Mouse (Mus musculus) neural tube, embryonic 13.5 days (tissue): ENCODE measurements around the gene Sars. TPM values are rescaled to one million over a fixed set of nuclear protein-coding genes. Genes with fewer than 3 reads are reported as not detected.
A peak's percentile ranks its signal among the peaks of the same experiment; 100 is the strongest.

Experiments
- ATAC-seq: fragments of 200-750 bp; cut with Nextera tagmentation; 2 replicates; pipeline ENCODE4 v1.8.0; 2017; ENCODE audit warnings: low read depth, mild to moderate bottlenecking, moderate TSS enrichment, moderate library complexity
- H3K27ac ChIP-seq: fragments of 300-500 bp; sonication (generic); replicated peaks from 2 replicates; pipeline ENCODE4 v1.5.1; 2015; ENCODE audit warnings: moderate library complexity, mild to moderate bottlenecking, inconsistent platforms
- H3K27me3 ChIP-seq: fragments of 300-500 bp; sonication (generic); 2 replicates; pipeline ENCODE4 v1.6.1; 2015; ENCODE audit warnings: mild to moderate bottlenecking, inconsistent platforms
- H3K36me3 ChIP-seq: fragments of 300-500 bp; sonication (generic); 2 replicates; pipeline ENCODE4 v1.6.1; 2015; ENCODE audit warnings: mild to moderate bottlenecking, inconsistent platforms
- H3K4me1 ChIP-seq: fragments of 300-500 bp; sonication (generic); replicated peaks from 2 replicates; pipeline ENCODE4 v1.6.1; 2015; ENCODE audit warnings: inconsistent platforms
- H3K4me2 ChIP-seq: fragments of 300-500 bp; sonication (generic); 2 replicates; pipeline ENCODE4 v1.6.1; 2015; ENCODE audit warnings: inconsistent platforms, mild to moderate bottlenecking, moderate library complexity
- H3K4me3 ChIP-seq: fragments of 300-500 bp; sonication (generic); 2 replicates; pipeline ENCODE4 v1.5.1; 2015; ENCODE audit warnings: mild to moderate bottlenecking, inconsistent platforms
- H3K9ac ChIP-seq: fragments of 300-500 bp; sonication (generic); 2 replicates; pipeline ENCODE4 v1.6.1; 2015; ENCODE audit warnings: moderate library complexity, mild to moderate bottlenecking, inconsistent platforms
- H3K9me3 ChIP-seq: fragments of 300-500 bp; sonication (generic); 2 replicates; pipeline ENCODE4 v1.6.1; 2016; ENCODE audit warnings: inconsistent platforms
- WGBS: fragments of 180-500 bp; shearing (Covaris S2); methylation state at CpG from one replicate; pipeline ENCODE4 v1.1.7; 2015; 5-methylcytosine and 5-hydroxymethylcytosine counted together
- polyA plus RNA-seq: library from polyadenylated mRNA; unstranded; fragments of >200 nt; fragmentation: Nextera tagmentation; extraction: Ambion mirVana; gene quantifications from 2 replicates; pipeline ENCODE4 v1.2.1, GENCODE M21; 2015

Gene Sars
- polyA plus RNA-seq, 1 experiment from 2014 or later: 210 TPM

DNA sequence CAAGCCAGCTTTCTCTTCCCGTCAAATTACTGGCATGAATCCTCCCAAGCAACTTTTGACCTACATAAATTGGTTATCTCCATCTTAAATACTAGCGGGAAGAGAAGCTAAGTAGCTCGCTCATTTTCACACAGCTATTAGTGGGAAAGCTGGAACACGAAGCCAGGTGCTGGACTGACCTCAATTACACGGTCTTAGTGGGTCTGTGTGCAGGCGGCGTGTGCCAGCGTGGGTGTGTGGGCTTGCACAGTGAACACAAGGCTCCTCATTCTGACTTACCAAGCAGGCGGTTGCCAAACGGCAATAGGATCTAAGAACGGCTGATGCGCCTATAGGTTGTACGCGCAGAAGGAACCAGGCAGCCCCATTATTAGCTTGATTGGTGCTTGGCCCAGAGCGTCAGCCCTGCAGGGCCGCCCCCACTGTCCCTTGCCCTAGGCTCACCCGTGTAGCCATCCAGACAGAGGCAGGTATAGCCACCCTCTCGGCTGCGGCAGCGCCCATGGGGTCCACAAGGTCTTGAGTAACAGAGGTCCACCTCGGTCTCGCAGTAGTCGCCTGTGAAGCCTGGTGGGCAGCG, 38.6 kb downstream of the Sars start:
- H3K9ac ChIP-seq: peak overlapping the region; percentile 41; the same call in 1 of the 2 replicates
- peaks cover 84% of the 10 kb centered on the region for H3K4me1 ChIP-seq
- H3K9me3 ChIP-seq: no peaks in the 10 kb centered on the region
- peaks cover 64% of the 10 kb centered on the region for H3K36me3 ChIP-seq
- H3K27me3 ChIP-seq: no peaks in the 10 kb centered on the region
- no peak overlapping the region for H3K4me3 ChIP-seq
- no peak for ATAC-seq
- peak overlapping the region; percentile 74 for H3K27ac ChIP-seq
- H3K4me2 ChIP-seq: peak overlapping the region; percentile 20; the same call in 1 of the 2 replicates
- 62% methylated on average over 24 of the region's 24 CpGs for WGBS

DNA sequence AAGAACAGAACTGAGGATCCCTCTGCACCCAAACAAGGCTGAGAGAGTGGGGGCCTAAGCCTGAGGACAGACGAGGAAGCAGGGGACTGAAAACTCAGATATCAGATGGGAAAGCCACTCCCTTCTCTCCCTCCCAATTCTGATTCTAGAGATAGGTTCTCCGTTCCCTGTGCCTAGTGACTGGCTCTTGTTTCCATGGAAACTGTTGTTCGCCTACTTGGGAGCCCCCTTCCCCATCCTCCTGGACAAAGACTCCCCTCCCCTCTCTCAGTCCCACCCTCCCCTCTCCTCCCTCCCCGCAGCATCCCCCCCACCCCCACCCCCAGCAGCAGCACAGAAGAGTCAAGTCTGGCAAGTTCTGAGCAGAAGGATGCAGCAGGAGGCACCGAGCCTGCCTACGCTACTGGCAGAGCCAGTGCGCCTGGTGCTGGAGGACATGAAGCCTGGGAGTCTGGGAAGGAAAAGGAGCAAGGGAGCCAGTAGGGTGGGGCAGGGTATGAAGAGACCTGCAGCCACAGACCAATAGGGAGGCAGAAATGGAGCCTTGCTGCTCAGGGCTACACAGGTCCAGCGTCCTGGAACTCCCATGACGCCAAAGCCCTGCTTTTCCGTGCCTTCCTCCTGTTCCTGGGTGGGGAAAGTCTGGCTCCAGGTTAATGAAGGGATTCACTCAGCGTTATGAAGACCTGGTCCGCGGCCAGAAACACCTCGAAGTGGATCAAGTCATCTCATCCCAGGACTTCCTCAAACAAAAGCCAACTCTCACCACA, 39.3 kb downstream of the Sars start:
- peaks cover 77% of the 10 kb centered on the region for H3K4me1 ChIP-seq
- 34% methylated on average over 14 of the region's 14 CpGs for WGBS
- peaks cover 70% of the 10 kb centered on the region for H3K36me3 ChIP-seq
- H3K4me2 ChIP-seq: peak overlapping the region; percentile 20; the same call in 1 of the 2 replicates
- peak overlapping the region; percentile 74 for H3K27ac ChIP-seq
- no peaks in the 10 kb centered on the region for H3K9me3 ChIP-seq
- H3K4me3 ChIP-seq: no peak overlapping the region
- peak overlapping the region; percentile 41; the same call in 1 of the 2 replicates for H3K9ac ChIP-seq
- no peak for ATAC-seq
- H3K27me3 ChIP-seq: no peaks in the 10 kb centered on the region

GRCm38 (mm10) chr3:108402528-108402920, 42.5 kb downstream of the Sars start:
- Histone ChIP-seq H3K36me3 (peaks cover 96% of the 10 kb centered on the region), H3K9me3 (no peaks in the 10 kb centered on the region), H3K27ac (peak overlapping the region; percentile 67), H3K4me3 (no peak overlapping the region), H3K4me2 (no peak overlapping the region), H3K27me3 (no peaks in the 10 kb centered on the region), H3K9ac (no peak overlapping the region), H3K4me1 (peaks cover 45% of the 10 kb centered on the region)
- 81% methylated on average over 15 of the region's 15 CpGs for WGBS
- ATAC-seq: peak; percentile 5; the same call in 1 of the 2 replicates

DNA sequence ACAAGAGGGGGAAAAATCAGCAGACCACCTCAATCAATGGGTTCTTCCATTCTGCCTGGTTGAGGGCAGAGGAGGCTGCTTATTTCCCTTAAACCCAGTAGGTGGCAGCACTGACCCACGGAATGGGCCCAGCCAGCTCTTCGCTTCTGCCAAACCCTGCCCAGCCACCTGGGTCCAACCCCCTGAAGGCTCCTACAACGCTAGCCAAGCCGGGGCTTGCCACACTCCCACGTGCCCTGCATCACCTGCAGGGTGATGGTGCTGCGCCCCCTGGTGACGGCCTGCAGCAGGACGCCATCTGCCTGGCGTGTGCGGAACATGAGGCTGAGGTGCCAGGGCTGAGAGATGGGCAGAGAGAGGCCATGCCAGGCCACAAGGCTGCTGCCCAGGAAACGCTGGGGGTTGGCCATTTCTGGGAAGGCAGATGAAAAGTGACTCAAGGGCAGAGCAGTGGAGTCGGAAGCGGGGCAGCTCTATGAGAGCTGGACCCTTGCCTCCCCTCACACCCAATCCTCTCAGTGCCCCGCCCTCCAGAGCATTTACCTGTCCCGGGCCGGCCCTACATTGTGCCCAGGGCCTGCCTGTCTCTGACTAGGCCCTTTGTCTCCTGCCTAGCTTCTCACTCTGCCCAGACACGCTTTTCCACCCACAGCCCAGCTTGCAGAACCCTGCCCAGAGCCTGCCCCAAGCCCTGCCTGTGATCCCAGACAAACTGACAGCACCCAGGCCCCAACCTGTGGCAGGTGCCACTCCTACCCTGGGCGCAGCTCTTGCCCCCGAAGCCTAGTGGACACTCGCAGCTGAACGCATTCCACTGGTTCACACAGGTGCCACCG, 43.1 kb downstream of the Sars start:
- Histone ChIP-seq H3K4me1 (peaks cover 39% of the 10 kb centered on the region), H3K27me3 (no peaks in the 10 kb centered on the region), H3K4me3 (no peak overlapping the region), H3K27ac (peak overlapping the region; percentile 67), H3K9ac (no peak overlapping the region), H3K4me2 (no peak overlapping the region), H3K36me3 (peaks cover 97% of the 10 kb centered on the region), H3K9me3 (no peaks in the 10 kb centered on the region)
- 35% methylated on average over 22 of the region's 22 CpGs for WGBS
- peak; percentile 88 for ATAC-seq

GRCm38 (mm10) chr3:108400442-108400841, 44.6 kb downstream of the Sars start:
- Histone ChIP-seq H3K4me3 (no peak overlapping the region), H3K4me1 (peaks cover 25% of the 10 kb centered on the region), H3K4me2 (no peak overlapping the region), H3K9me3 (no peaks in the 10 kb centered on the region), H3K36me3 (peaks cover 98% of the 10 kb centered on the region), H3K9ac (no peak overlapping the region), H3K27me3 (no peaks in the 10 kb centered on the region), H3K27ac (no peak overlapping the region)
- no peak for ATAC-seq
- WGBS: 93% methylated on average over 5 of the region's 5 CpGs

DNA sequence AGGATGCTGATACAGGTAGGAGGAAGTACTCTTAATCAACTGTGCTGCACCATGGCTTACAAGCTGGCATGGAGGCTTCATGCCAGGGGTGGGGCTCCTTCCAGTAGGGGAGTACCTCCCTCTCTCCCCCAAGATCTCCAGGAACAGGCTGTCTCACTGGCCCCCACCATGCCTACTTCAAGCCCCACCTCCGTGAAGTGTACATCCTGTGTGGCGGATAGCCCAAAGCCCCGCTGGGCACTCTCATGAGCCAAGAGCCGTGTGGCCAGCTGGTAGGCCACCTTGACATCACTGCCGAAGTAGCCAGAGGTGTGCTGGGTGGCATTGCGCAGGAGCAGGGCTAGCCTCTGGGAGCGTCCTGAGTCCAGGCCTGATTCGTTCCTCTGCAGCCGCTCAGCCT, 46.7 kb downstream of the Sars start:
- H3K36me3 ChIP-seq: peaks cover 98% of the 10 kb centered on the region
- H3K4me1 ChIP-seq: peaks cover 14% of the 10 kb centered on the region
- WGBS: 97% methylated on average over 9 of the region's 9 CpGs
- H3K27me3 ChIP-seq: no peaks in the 10 kb centered on the region
- no peak for ATAC-seq
- no peak overlapping the region for H3K27ac ChIP-seq
- H3K4me3 ChIP-seq: no peak overlapping the region
- no peak overlapping the region for H3K4me2 ChIP-seq
- H3K9ac ChIP-seq: no peak overlapping the region
- H3K9me3 ChIP-seq: no peaks in the 10 kb centered on the region

DNA sequence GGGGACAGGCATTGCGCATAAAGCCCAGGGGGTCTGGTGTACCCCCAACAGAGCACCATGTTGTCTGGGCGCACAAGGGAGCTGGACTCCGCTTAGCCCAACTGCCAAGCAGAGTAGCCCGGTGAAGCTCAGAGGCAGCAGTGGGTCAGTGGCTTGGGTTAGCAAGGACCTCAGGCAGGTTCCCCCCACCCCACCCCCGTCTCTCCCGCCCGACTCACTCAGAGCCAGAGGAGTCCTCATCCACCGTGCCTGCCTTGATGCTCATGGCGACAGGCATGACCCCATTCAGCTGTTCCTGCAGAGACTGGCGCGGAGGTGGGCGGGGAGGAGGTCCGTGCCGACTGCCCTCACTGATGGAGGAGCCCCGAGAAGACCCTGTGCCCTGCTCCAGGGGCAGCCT, 52.2 kb downstream of the Sars start:
- H3K36me3 ChIP-seq: peaks cover 68% of the 10 kb centered on the region
- H3K27me3 ChIP-seq: no peaks in the 10 kb centered on the region
- H3K9ac ChIP-seq: 0 out of 2 replicates have a peak overlapping the region, but pooled peaks have one; percentile 17
- no peaks in the 10 kb centered on the region for H3K9me3 ChIP-seq
- no peak overlapping the region for H3K4me2 ChIP-seq
- H3K4me1 ChIP-seq: peaks cover 11% of the 10 kb centered on the region; the same call in 1 of the 2 replicates
- peak overlapping the region; percentile 9; the same call in 1 of the 2 replicates for H3K27ac ChIP-seq
- no peak overlapping the region for H3K4me3 ChIP-seq
- ATAC-seq: no peak
- WGBS: 47% methylated on average over 15 of the region's 15 CpGs

DNA sequence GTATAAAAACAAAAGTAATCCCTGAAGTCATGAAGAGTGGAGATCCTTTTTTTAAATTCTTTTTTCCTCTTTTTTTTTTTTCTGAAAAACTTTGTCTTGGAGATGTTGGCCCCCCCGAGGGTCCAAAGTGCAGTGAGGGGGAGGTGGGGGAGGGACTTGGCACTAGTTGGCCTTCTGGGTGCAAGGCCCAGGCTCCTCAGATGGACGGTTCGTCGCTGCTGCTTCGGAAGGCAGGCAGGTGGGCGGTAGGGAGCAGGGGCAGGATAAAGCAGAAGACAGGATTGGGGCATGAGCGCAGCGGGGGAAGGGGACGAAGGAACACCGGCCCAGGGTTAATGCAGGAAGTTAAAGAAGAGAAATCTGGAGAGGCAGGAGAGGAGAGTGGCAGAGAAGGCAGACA, 52.7 kb downstream of the Sars start:
- Histone ChIP-seq H3K36me3 (peaks cover 63% of the 10 kb centered on the region), H3K4me2 (no peak overlapping the region), H3K4me1 (peaks cover 11% of the 10 kb centered on the region; the same call in 1 of the 2 replicates), H3K27ac (peak overlapping the region; percentile 9; the same call in 1 of the 2 replicates), H3K9me3 (no peaks in the 10 kb centered on the region), H3K4me3 (no peak overlapping the region), H3K9ac (no peak overlapping the region), H3K27me3 (no peaks in the 10 kb centered on the region)
- no peak for ATAC-seq
- 19% methylated on average over 10 of the region's 10 CpGs for WGBS

DNA sequence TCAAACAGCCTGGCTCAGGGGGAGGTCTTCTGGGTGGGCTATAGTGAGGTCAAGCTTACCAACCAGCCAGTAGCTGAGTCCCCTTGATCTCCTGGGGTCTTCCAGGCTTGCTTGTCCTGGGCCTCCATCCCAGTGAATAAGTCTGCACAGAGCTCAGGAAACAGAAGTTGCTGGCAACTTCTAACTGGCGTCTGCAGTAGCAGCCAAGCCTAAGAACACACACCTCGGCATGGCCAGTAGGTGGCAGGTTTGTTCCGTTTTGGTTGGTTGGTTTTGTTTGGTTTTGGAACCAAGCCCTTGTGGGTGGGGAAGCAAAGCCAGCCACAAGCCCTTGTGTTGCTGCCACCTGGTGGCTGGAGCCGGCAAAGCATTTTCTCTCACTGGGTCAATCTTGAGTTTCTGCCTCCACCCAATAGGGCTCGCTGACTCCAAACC, 55.9 kb downstream of the Sars start:
- peaks cover 23% of the 10 kb centered on the region for H3K4me1 ChIP-seq
- H3K4me2 ChIP-seq: no peak overlapping the region
- H3K27me3 ChIP-seq: no peaks in the 10 kb centered on the region
- ATAC-seq: peak; percentile 76
- H3K9ac ChIP-seq: 0 out of 2 replicates have a peak overlapping the region, but pooled peaks have one; percentile 13
- WGBS: 2% methylated on average over 5 of the region's 5 CpGs
- no peak overlapping the region for H3K4me3 ChIP-seq
- H3K27ac ChIP-seq: 0 out of 2 replicates have a peak overlapping the region, but pooled peaks have one; percentile 38
- H3K36me3 ChIP-seq: peaks cover 31% of the 10 kb centered on the region
- H3K9me3 ChIP-seq: no peaks in the 10 kb centered on the region

- H3K36me3 ChIP-seq: peaks cover 2% of the 10 kb centered on the region; the same call in 1 of the 2 replicates
- no peak for ATAC-seq
- H3K4me1 ChIP-seq: peaks cover 46% of the 10 kb centered on the region
- no peak overlapping the region for H3K4me3 ChIP-seq
- no peak overlapping the region for H3K4me2 ChIP-seq
- H3K9me3 ChIP-seq: no peaks in the 10 kb centered on the region
- 92% methylated on average over 10 of the region's 10 CpGs for WGBS
- no peak overlapping the region for H3K9ac ChIP-seq
- no peaks in the 10 kb centered on the region for H3K27me3 ChIP-seq
- no peak overlapping the region for H3K27ac ChIP-seq
Observed at GRCm38 (mm10) chr3:108386186-108386585, 58.8 kb downstream of the Sars start.

GRCm38 (mm10) chr3:108384425-108384824, 60.6 kb downstream of the Sars start:
- Histone ChIP-seq H3K27me3 (no peaks in the 10 kb centered on the region), H3K27ac (no peak overlapping the region), H3K4me2 (peak overlapping the region; percentile 66), H3K4me3 (peak overlapping the region; percentile 65), H3K36me3 (no peaks in the 10 kb centered on the region), H3K9me3 (no peaks in the 10 kb centered on the region), H3K4me1 (peaks cover 50% of the 10 kb centered on the region), H3K9ac (0 out of 2 replicates have a peak overlapping the region, but pooled peaks have one; percentile 66)
- WGBS: 38% methylated on average over 2 of the region's 2 CpGs
- ATAC-seq: no peak
